Mouse (Mus musculus) limb, embryonic 15.5 days (tissue): Measurements from ENCODE around the gene Rcn3. TPM values are rescaled to one million over a fixed set of nuclear protein-coding genes. Genes with fewer than 3 reads are reported as not detected.

ENCODE experiments used
- ATAC-seq: fragments of 200-750 bp; cut with Nextera tagmentation; 2 replicates; pipeline ENCODE4 v1.8.0; 2017; ENCODE audit warnings: low read depth, moderate TSS enrichment; ENCODE audit not compliant: insufficient number of reproducible peaks, low FRiP score, low TSS enrichment
- H3K27ac ChIP-seq: fragments of 300-500 bp; sonication (generic); 2 replicates; pipeline ENCODE4 v1.5.1; 2015; ENCODE audit warnings: moderate library complexity, mild to moderate bottlenecking, inconsistent platforms
- H3K27me3 ChIP-seq: fragments of 300-500 bp; sonication (generic); 2 replicates; pipeline ENCODE4 v1.6.1; 2015; ENCODE audit warnings: inconsistent platforms
- H3K36me3 ChIP-seq: fragments of 300-500 bp; sonication (generic); 2 replicates; pipeline ENCODE4 v1.6.1; 2015; ENCODE audit warnings: inconsistent platforms
- H3K4me1 ChIP-seq: fragments of 300-500 bp; sonication (generic); 2 replicates; pipeline ENCODE4 v1.6.1; 2015; ENCODE audit warnings: inconsistent platforms
- H3K4me2 ChIP-seq: fragments of 300-500 bp; sonication (generic); 2 replicates; pipeline ENCODE4 v1.6.1; 2015; ENCODE audit warnings: mild to moderate bottlenecking, inconsistent platforms
- H3K4me3 ChIP-seq: fragments of 300-500 bp; sonication (generic); 2 replicates; pipeline ENCODE4 v1.5.1; 2015; ENCODE audit warnings: mild to moderate bottlenecking, inconsistent platforms
- H3K9ac ChIP-seq: fragments of 300-500 bp; sonication (generic); 2 replicates; pipeline ENCODE4 v1.6.1; 2015; ENCODE audit warnings: inconsistent platforms
- H3K9me3 ChIP-seq: fragments of 300-500 bp; sonication (generic); 2 replicates; pipeline ENCODE4 v1.6.1; 2016; ENCODE audit warnings: inconsistent platforms
- WGBS: fragments of 180-500 bp; shearing (Covaris S2); methylation state at CpG from one replicate; pipeline ENCODE4 v1.1.7; 2015; 5-methylcytosine and 5-hydroxymethylcytosine counted together
- polyA plus RNA-seq: library from polyadenylated mRNA; unstranded; fragments of >200 nt; fragmentation: Nextera tagmentation; extraction: Ambion mirVana; gene quantifications from 2 replicates; pipeline ENCODE4 v1.2.1, GENCODE M21; 2015

Gene Rcn3
- polyA plus RNA-seq, 1 experiment from 2014 or later = 653 TPM

DNA sequence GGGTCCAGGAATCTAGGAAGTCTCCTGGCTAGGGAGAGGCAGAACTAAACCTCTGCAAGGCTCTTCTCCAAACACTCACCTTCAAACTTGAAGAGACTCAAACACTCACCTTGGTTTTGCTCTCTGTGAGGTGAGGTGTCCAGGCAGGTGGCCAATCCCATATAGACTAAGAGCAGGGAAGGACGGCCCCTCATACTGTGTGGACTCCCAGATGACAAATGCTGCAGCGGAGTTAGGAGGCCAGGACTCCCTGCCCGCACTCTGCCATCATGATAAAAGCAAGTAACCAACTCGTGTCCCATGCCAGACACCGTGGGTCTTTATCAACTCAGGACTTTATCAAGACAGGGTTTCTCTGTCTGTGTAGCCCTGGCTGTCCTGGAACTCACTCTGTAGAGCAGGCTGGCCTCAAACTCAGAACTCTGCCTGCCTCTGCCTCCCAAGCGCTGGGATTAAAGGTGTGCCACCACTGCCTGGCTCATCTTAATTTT lies 31.3 kb downstream of the Rcn3 start:
- Histone ChIP-seq H3K27me3 (no peaks in the 10 kb centered on the region), H3K9ac (no peak overlapping the region), H3K4me2 (0 out of 2 replicates have a peak overlapping the region, but pooled peaks have one; percentile 55), H3K27ac (no peak overlapping the region), H3K4me1 (peaks cover 21% of the 10 kb centered on the region), H3K36me3 (peaks cover 13% of the 10 kb centered on the region; the same call in 1 of the 2 replicates), H3K9me3 (no peaks in the 10 kb centered on the region), H3K4me3 (no peak overlapping the region)
- 90% methylated on average over 6 of the region's 6 CpGs for WGBS
- ATAC-seq = no peak

DNA sequence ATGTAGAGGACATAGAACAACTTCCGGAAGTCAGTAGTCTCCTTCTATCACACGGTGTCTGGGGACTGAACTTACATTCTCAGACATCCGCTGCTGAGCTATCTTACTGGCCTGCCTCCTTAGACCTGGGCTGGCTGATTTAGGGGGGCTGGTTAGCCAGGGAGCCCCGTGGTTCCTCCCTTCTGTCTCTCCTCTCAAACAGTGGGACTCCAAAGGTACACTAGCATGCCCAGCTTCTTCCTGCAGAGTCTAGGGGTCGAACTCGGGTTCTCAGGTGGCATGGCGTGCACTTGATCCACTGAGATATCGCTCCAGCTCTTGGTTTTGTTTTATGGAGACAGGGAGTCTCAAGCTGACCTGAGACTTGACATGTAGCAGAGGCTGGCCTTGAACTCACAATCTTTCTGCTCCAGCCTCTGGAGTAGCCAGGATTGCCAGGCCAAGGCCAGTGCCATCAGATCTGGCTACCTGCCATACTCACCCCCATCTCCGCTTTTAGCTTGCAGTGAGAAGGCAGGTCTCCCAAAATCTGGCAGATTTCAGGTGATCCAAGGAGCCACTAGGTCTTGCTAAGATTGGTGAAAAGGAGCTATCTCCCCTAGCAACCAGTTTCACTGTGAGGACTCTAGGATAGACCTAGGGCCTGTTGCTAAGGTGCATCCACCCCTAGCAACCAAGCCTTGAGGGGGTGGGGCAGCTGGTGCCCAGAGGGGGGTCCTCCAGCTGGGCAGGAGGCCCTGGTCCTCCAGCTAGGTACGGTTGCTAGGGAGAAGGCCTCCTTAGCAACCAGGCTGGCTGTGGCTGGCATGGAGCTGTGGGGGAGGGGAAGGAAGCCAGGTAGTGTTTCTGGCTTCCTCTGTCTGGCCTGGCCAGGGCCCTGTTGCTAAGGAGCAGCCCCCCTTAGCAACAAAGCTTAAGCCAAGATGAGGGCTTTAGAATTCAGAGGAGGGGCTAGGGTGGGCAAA lies 33.1 kb downstream of the Rcn3 start:
- WGBS = 80% methylated on average over 10 of the region's 10 CpGs
- ATAC-seq = no peak
- H3K27me3 ChIP-seq = no peaks in the 10 kb centered on the region
- H3K9me3 ChIP-seq = no peaks in the 10 kb centered on the region
- H3K36me3 ChIP-seq = peaks cover 13% of the 10 kb centered on the region; the same call in 1 of the 2 replicates
- peaks cover 25% of the 10 kb centered on the region for H3K4me1 ChIP-seq
- H3K27ac ChIP-seq = no peak overlapping the region
- H3K9ac ChIP-seq = no peak overlapping the region
- H3K4me3 ChIP-seq = no peak overlapping the region
- no peak overlapping the region for H3K4me2 ChIP-seq

DNA sequence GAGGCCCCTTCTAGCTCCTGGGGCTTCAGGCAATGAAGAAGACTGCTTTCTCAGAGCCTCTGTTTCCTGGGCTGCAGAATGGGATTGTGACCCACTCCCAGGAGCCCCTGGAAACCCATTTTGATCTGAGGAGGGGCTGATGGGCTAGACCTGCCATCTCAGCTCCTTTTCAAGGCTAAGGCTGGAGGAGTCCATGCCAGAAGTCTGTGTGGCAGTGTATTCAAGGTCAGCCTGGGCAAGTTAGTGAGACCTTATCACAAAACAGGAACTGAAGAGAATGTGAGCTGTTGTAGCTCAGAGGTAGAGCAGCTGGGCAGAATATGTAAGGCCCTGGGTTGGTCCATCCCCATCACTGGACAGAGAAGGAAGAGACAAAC lies 35.1 kb downstream of the Rcn3 start:
- H3K4me3 ChIP-seq = no peak overlapping the region
- H3K27ac ChIP-seq = no peak overlapping the region
- ATAC-seq = no peak
- H3K36me3 ChIP-seq = peaks cover 13% of the 10 kb centered on the region; the same call in 1 of the 2 replicates
- H3K4me2 ChIP-seq = no peak overlapping the region
- H3K9ac ChIP-seq = no peak overlapping the region
- no peaks in the 10 kb centered on the region for H3K27me3 ChIP-seq
- H3K9me3 ChIP-seq = no peaks in the 10 kb centered on the region
- peaks cover 22% of the 10 kb centered on the region for H3K4me1 ChIP-seq

DNA sequence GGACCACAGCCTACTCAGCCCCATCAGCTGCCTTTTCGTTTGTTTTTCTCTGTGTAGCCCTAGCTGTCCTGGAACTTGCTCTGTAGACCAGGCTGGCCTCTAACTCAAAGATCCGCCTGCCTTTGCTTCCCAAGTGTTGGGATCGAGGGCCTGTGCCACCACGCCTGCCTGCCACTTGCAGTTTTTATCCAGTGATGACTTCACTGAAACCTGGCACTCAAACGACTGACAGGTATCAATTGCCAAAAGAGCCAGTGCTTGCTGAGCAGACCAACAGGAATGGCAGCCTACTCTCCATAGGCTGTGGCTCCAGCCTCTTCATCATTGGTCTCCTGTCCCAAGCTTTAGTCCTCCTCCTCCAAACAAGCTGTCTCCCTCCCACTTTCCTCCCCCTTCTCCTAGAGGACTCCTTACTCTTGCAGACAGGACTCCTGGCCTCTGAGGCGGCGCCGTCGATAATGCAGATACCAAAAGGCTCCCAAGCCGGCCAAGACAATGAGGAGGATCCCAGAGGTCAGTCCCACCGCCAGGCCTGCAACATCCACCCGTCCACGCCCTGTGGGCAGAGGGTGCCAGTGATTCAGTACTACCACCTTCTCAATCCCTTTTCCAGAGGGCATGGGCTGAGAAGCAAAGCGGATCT lies 35.6 kb downstream of the Rcn3 start:
- Histone ChIP-seq H3K9ac (no peak overlapping the region), H3K36me3 (peaks cover 13% of the 10 kb centered on the region; the same call in 1 of the 2 replicates), H3K4me1 (peaks cover 24% of the 10 kb centered on the region), H3K27me3 (no peaks in the 10 kb centered on the region), H3K4me3 (no peak overlapping the region), H3K27ac (no peak overlapping the region), H3K9me3 (no peaks in the 10 kb centered on the region), H3K4me2 (no peak overlapping the region)
- 66% methylated on average over 14 of the region's 14 CpGs for WGBS
- no peak for ATAC-seq

DNA sequence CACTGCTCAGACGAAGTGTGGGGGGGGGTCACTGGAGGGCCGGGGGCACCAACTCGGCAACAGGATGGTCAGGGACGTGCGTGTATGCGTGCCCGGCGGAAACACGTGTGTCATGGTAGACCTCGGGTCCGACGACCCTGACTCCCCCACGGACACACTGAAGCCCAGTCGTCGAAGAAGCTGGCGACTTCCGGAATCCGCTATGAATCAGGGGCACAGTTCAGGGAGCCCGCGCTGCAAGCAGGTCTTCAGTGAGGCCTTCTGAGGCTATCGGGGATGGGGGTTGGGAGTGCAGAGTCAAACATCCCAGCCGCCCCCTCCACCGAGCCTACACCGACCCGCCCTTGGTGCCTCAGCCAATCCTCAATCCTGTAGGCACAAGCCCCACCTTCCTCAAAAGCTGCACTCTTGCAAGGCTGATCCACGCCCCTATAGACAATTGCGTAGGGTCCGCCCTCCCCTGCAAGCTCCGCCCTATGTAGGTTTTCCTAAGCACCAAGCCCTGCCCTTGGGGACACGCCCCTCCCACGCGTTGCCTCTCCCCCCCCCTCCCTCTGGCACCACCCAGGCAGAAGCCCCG lies 38.0 kb downstream of the Rcn3 start:
- Histone ChIP-seq H3K4me3 (peak overlapping the region; percentile 82), H3K9me3 (no peaks in the 10 kb centered on the region), H3K27me3 (no peaks in the 10 kb centered on the region), H3K4me1 (peaks cover 27% of the 10 kb centered on the region), H3K27ac (peak overlapping the region; percentile 100), H3K9ac (peak overlapping the region; percentile 84), H3K36me3 (peaks cover 22% of the 10 kb centered on the region), H3K4me2 (peak overlapping the region; percentile 89)
- WGBS = under 1% methylated on average over 31 of the region's 33 CpGs
- ATAC-seq = peak; percentile 95

DNA sequence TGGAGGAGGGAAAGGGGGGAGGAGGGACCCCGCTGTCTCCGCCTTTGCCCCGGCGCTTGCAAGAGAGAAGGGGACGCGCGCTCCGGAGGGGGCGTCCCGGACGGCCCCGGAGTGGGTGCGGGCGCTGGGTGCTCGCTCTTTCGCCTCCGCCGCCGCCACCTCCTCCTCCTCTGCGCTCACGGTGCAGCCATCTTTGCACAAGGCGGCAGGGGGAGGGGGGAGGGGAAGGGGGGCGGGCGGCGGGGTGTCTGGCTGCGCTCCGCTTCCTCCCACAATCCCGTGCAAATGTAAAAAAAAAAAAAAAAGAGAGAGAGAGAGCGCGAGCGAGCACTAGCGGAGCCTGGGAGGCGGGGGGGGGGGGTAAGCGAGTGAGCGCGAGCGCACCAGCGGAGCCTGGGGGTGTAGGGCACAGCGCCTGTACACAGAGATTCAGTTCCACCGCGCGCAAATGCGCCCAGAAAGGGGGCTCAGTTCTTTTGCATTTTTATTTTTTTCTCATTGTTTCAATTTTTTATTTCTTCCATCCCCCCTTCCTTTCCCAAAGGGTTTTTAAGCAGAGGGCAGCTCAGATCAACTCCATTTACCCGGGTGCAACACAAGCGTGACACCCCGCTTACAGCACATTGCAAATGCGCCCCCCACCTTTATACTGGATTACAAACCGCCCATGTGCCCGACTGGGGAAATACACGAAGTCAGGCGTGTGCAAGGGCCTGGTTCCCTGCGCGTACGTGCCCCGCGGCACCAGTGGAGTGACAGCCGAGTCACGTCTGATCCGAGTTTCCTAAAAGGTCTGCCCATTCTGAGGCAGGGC lies 38.7 kb downstream of the Rcn3 start:
- Histone ChIP-seq H3K36me3 (peaks cover 22% of the 10 kb centered on the region), H3K4me1 (peaks cover 32% of the 10 kb centered on the region), H3K4me3 (peak overlapping the region; percentile 82), H3K4me2 (peak overlapping the region; percentile 89), H3K27ac (peak overlapping the region; percentile 100), H3K27me3 (no peaks in the 10 kb centered on the region), H3K9me3 (no peaks in the 10 kb centered on the region), H3K9ac (peak overlapping the region; percentile 84)
- under 1% methylated on average over 36 of the region's 59 CpGs for WGBS
- ATAC-seq = peak; percentile 66

DNA sequence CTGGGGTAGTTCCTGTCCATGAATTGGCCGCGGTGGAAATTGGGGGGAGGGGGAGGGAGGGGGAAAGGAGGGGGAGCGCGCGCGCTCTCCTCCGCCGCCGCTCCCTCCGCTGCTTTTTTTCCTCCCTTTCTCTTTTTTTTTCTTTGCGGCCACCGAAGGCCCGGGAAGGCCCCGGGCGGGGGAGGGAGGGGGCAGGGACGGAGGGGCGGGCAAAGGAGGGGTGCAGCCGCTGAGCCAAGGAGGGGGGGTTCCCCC lies 39.2 kb downstream of the Rcn3 start, which contains the start of gene Prr12:
TSS of gene Prr12 (minus strand) at position 20 of the 255 bp plus-strand sequence.
- Histone ChIP-seq H3K36me3 (peaks cover 26% of the 10 kb centered on the region), H3K27me3 (no peaks in the 10 kb centered on the region), H3K4me2 (peak within 1 kb of the TSS; percentile 89), H3K9ac (peak within 1 kb of the TSS; percentile 84), H3K27ac (peak within 1 kb of the TSS; percentile 100), H3K4me3 (peak within 1 kb of the TSS; percentile 82), H3K9me3 (no peaks in the 10 kb centered on the region), H3K4me1 (peaks cover 32% of the 10 kb centered on the region)
- peak; percentile 16 for ATAC-seq
- WGBS = 0% methylated on average over 3 of the region's 18 CpGs

DNA sequence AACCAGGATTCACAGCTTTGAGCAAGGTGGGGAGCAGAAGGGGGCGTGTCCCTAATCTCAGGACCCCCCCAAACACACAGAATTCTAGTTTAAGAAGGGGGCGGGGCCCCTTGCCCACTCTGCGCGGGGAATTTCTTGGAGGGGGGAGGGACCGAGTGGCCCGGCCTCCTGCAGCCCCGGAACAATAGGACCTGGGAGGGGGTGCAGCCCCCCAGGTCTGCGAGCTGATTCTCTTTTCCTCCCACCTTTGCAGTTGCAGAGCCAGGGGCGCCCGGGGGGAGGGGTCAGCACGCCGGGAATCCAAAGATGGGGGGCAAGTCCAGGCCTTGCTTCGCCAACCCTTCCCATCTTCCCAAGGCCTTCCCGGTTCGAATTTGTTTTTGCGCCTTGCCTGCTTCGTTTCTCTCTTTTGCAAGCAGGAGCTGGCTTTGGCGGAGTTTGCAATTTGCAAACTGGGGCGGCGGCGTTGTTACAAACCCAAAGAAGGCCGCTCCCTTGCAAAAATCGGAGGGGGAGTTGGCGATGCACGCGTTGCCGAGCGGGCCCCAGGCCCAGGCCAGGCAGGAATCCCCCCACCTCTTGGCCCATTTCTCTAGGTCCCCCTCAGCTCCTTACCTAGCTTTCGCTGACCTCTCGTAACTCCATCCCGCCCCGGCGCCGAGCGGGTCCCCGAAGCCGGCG lies 39.7 kb downstream of the Rcn3 start:
- no peak for ATAC-seq
- Histone ChIP-seq H3K4me2 (peak overlapping the region; percentile 89), H3K4me1 (peaks cover 32% of the 10 kb centered on the region), H3K27me3 (no peaks in the 10 kb centered on the region), H3K9me3 (no peaks in the 10 kb centered on the region), H3K9ac (peak overlapping the region; percentile 84), H3K36me3 (peaks cover 30% of the 10 kb centered on the region), H3K4me3 (peak overlapping the region; percentile 82), H3K27ac (peak overlapping the region; percentile 100)
- WGBS = under 1% methylated on average over 36 of the region's 38 CpGs

DNA sequence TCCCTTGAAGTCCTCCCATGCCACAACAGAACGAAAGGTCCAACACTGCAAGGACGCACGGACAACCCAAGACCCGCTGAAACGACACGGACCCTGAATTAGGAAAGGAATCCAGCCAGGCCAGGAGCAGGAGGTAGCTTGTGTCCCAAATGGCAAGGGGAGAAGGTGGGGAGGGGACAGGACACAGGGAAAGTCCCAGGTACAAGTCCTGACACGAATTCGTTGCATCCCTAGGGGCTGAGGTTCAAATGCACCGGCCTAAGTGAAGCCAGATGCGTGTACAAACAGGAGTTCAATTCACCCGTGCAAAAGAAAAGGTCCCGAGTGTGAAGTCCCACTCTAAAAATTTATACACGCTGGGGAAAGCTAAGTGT lies 40.4 kb downstream of the Rcn3 start:
- H3K4me2 ChIP-seq = peak overlapping the region; percentile 89
- no peak for ATAC-seq
- WGBS = 2% methylated on average over 13 of the region's 13 CpGs
- H3K4me1 ChIP-seq = peaks cover 35% of the 10 kb centered on the region
- H3K27ac ChIP-seq = peak overlapping the region; percentile 100
- peaks cover 38% of the 10 kb centered on the region for H3K36me3 ChIP-seq
- peak overlapping the region; percentile 82 for H3K4me3 ChIP-seq
- no peaks in the 10 kb centered on the region for H3K9me3 ChIP-seq
- peak overlapping the region; percentile 84 for H3K9ac ChIP-seq
- no peaks in the 10 kb centered on the region for H3K27me3 ChIP-seq

DNA sequence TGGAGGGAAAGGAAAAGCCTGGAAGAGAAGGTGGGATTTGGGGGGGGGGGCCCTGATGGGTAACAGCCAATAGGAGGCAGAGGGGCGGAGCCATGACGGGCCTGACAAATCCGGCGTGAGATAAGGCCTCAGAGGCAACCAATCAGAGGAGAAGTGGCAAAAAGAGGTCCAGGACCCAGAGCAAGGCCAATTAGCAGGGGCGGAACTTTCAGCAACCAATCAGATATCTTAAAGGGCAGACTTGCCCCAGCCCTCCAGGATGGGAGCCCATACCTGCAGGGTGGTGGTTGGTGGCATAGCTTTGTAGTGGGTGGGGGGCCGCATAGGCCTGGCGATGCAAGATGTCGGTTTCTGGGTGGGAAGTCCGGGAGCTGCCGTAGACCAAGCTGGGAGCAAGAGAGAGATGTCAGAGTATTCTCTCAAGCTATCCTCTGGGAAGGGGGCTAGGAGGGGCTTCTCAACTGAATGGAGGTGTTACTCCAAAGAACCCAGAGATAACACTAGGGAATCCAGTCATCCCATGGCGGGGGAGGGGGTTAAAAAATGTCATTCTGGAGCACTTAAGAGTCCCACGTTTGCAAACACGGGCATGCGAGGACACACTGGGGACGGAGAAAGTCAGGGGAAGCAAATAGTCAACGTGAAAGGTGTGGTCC lies 40.9 kb downstream of the Rcn3 start:
- Histone ChIP-seq H3K36me3 (peaks cover 43% of the 10 kb centered on the region), H3K27ac (peak overlapping the region; percentile 100)
- ATAC-seq = 0 out of 2 replicates have a peak, but pooled peaks have one; percentile 8

More for the DNA sequence above, 40.9 kb downstream of the Rcn3 start:
- peaks cover 35% of the 10 kb centered on the region for H3K4me1 ChIP-seq
- 8% methylated on average over 16 of the region's 16 CpGs for WGBS
- H3K27me3 ChIP-seq = no peaks in the 10 kb centered on the region
- peak overlapping the region; percentile 89 for H3K4me2 ChIP-seq
- H3K9me3 ChIP-seq = no peaks in the 10 kb centered on the region
- peak overlapping the region; percentile 82 for H3K4me3 ChIP-seq
- 0 out of 2 replicates have a peak overlapping the region, but pooled peaks have one; percentile 84 for H3K9ac ChIP-seq
